Mouse (Mus musculus): ENCODE measurements around the gene Ldhd. TPM values are rescaled to one million over a fixed set of nuclear protein-coding genes. Genes with fewer than 3 reads are reported as not detected.

Ldhd gene
- total RNA-seq, 1 experiment from 2014 or later: 0.32 TPM

Other genes starting within 250 kb of the Ldhd start
- not detected in 2 replicates for gene Fa2h, start 236.6 kb downstream of the Ldhd start, total RNA-seq (2017)
- 5.1 and 7.9 TPM in 2 replicates for gene Wdr59, start 108.3 kb downstream of the Ldhd start, total RNA-seq (2017)
- 71.0 and 78.3 TPM in 2 replicates for gene Znrf1, start 94.3 kb downstream of the Ldhd start, total RNA-seq (2017)
- gene Zfp1, start 13.0 kb upstream of the Ldhd start, total RNA-seq (2017): 9.8 and 13.0 TPM in 2 replicates
- gene Ctrb1, start 60.6 kb upstream of the Ldhd start, total RNA-seq (2017): not detected in 2 replicates
- gene Bcar1, start 113.4 kb upstream of the Ldhd start, total RNA-seq (2017): not detected in 2 replicates
- gene Cfdp1, start 223.9 kb upstream of the Ldhd start, total RNA-seq (2017): 202 and 252 TPM in 2 replicates
- gene Tmem170, start 246.4 kb upstream of the Ldhd start, total RNA-seq (2017): 2.3 and 2.5 TPM in 2 replicates

Measured in common myeloid progenitor, adult 5-6 weeks (primary cell).